Mouse (Mus musculus) adrenal gland, adult 18-20 months (tissue): ENCODE results near the gene Olfr459. TPM values are rescaled to one million over a fixed set of nuclear protein-coding genes. Genes with fewer than 3 reads are reported as not detected.

Experiments used
- DNase-seq, 2 experiments: peaks; one replicate each; pipeline ENCODE4 v3.0.0; 2021 to 2022; ENCODE audit warnings: low spot score in 2 of 2
- long read RNA-seq, 2 experiments: library from polyadenylated mRNA; stranded (forward); transcript quantifications; one replicate each; pipeline ENCODE4 v2.0.0; 2021
- total RNA-seq, 2 experiments: library from RNA; stranded (reverse); gene quantifications; 1 replicate in 1 of 2; 2 replicates in 1 of 2; pipeline ENCODE4 v1.2.3; 2021

Olfr459 gene
- total RNA-seq: not detected
- long read RNA-seq, experiment 1: 0 reads
- long read RNA-seq, experiment 2: 0 reads

- no peak for DNase-seq
Observed at GRCm38 (mm10) chr6:41775077-41775476, at the start of gene Olfr459. Gene Olfr459, minus strand, starts transcription at chr6:41775177.

- DNase-seq: no peak
Observed at GRCm38 (mm10) chr6:41824086-41824485, 49.1 kb upstream of the Olfr459 start.

- DNase-seq: no peak
Observed at GRCm38 (mm10) chr6:41786700-41787099, 11.7 kb upstream of the Olfr459 start.

- DNase-seq: no peak
Observed at GRCm38 (mm10) chr6:41775721-41776120, 744 bp upstream of the Olfr459 start.

GRCm38 (mm10) chr6:41769872-41770271 is 5.1 kb downstream of the Olfr459 start:
- no peak for DNase-seq

GRCm38 (mm10) chr6:41764306-41764705 is 10.7 kb downstream of the Olfr459 start:
- no peak for DNase-seq

GRCm38 (mm10) chr6:41762370-41762757 is 12.6 kb downstream of the Olfr459 start:
- DNase-seq: no peak

GRCm38 (mm10) chr6:41761702-41762369 is 13.1 kb downstream of the Olfr459 start:
- DNase-seq: peak; percentile 27 to 47

- DNase-seq: no peak
Observed at GRCm38 (mm10) chr6:41759618-41760017, 15.4 kb downstream of the Olfr459 start.

GRCm38 (mm10) chr6:41758421-41758820 is 16.6 kb downstream of the Olfr459 start:
- no peak for DNase-seq

GRCm38 (mm10) chr6:41757199-41757598 is 17.8 kb downstream of the Olfr459 start:
- no peak for DNase-seq

- no peak for DNase-seq
Observed at GRCm38 (mm10) chr6:41754626-41755025, 20.4 kb downstream of the Olfr459 start.

GRCm38 (mm10) chr6:41744664-41745392 is 30.1 kb downstream of the Olfr459 start:
- no peak for DNase-seq

GRCm38 (mm10) chr6:41741101-41741500 is 33.9 kb downstream of the Olfr459 start:
- no peak for DNase-seq

- DNase-seq: no peak
Observed at GRCm38 (mm10) chr6:41734719-41735470, 40.1 kb downstream of the Olfr459 start.

- DNase-seq: no peak
Observed at GRCm38 (mm10) chr6:41727989-41728609, 46.9 kb downstream of the Olfr459 start.

- no peak for DNase-seq
Observed at GRCm38 (mm10) chr6:41721430-41721829, 53.5 kb downstream of the Olfr459 start.
